Mouse (Mus musculus): Measurements from ENCODE around the gene A030005K14Rik.

A030005K14Rik gene

GRCm38 (mm10) chr1:83034509-83034908, 24.7 kb downstream of the A030005K14Rik start:
- DNase-seq: no peak

- no peak for DNase-seq
Observed at GRCm38 (mm10) chr1:83032508-83032907, 26.7 kb downstream of the A030005K14Rik start.

- DNase-seq: no peak
Observed at GRCm38 (mm10) chr1:83031950-83032349, 27.2 kb downstream of the A030005K14Rik start.

GRCm38 (mm10) chr1:83016556-83016955, 42.6 kb downstream of the A030005K14Rik start:
- DNase-seq: peak; percentile 24

- peak; percentile 40 for DNase-seq
Observed at GRCm38 (mm10) chr1:83015329-83015879, 43.8 kb downstream of the A030005K14Rik start.

GRCm38 (mm10) chr1:83014477-83014876, 44.7 kb downstream of the A030005K14Rik start:
- no peak for DNase-seq
